Mouse (Mus musculus): ENCODE data around the gene Lrrc38.

DNA sequence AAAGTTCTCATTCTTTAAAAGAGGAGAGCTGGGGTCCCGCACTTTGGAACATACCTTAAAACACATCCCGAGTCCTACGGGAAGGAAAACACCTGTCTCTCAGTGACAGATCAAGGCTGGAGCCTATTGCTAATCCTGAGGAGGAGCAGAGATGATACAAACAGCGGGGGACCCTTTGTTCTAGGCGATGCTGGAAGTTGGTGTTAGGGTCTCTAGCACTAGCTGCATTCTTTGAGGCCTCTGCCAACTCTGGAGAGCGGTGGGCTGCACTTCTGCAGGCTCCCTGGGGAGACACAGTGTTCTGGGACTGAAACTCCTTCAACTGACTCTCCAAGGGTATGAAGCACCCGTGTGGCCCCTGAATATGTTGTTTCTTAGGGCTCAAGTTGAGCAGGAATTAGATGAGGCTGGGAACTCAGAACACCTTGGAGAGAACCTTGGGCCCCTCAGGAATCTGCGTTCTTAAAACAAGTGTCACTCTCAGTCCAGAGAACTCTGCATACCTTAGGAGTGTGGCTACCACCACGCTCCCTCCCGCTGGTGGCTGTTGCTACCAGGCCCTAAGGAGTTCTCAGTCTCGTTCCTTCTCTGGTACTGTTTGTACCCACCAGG, 47.2 kb upstream of the Lrrc38 start:
- TF ChIP-seq CTCF (IDR thresholded peaks at IDR 0.05; ENCODE audit: control insufficient read depth, insufficient read depth, insufficient read length), result no peak
- TF ChIP-seq MAX (IDR thresholded peaks at IDR 0.05), result no peak
- TF ChIP-seq CEBPB (IDR thresholded peaks at IDR 0.05; ENCODE audit: low read depth), result no peak
- TF ChIP-seq FOSL1 (IDR thresholded peaks at IDR 0.05; ENCODE audit: insufficient read depth, low read length, poor library complexity, severe bottlenecking), result no peak
- no peak for TF ChIP-seq USF1 (IDR thresholded peaks at IDR 0.05; ENCODE audit: low read depth)
